Mouse (Mus musculus) erythroblast, embryonic 14.5 days (primary cell): Measurements from ENCODE around the gene Ilk.

Source experiments
- GATA1 ChIP-seq: IDR thresholded peaks from 2 replicates; pipeline ENCODE4 v1.6.1; 2012; ENCODE audit warnings: low read length, inconsistent platforms, mixed read lengths
- TAL1 ChIP-seq: IDR thresholded peaks from 3 replicates; pipeline ENCODE4 v1.6.1; 2012; ENCODE audit warnings: low read length, inconsistent platforms, mixed read lengths

- TF ChIP-seq GATA1: no peak
- no peak for TF ChIP-seq TAL1
Measured at GRCm38 (mm10) chr7:105726144-105726979, 10.0 kb upstream of the Ilk start.
